In the genomic region with DNA sequence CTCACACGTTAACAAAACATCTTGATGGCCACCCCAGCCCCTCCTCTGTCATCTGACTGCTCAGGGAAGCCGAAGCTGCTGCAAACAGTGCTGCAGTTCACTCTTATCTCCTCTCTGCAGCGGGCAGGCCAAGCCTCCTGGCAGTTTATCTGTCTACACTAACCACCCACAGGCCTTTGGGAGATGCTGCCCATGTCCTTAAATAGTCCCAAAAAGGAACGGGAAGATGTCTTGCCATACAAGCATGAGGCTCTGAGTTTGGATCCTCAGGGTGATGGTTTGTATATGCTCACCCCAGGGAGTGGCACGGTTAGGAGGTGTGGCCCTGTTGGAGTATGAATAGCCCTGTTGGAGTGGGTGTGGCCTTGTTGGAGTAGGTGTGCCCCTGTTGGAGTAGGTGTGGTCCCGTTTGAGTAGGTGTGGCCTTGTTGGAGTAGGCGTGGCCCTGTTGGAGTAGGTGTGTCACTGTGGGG, we compare ENCODE assay signal across 13 mouse cellular contexts. TPM values are rescaled to one million over a fixed set of nuclear protein-coding genes. Genes with fewer than 3 reads are reported as not detected.
DNase-seq lines count a peak whose midpoint lies in the region; ATAC-seq and TF ChIP-seq lines count a peak whose summit lies in the region.
"Had no signal": no experiment of that assay in that cellular context is flagged by ENCODE, and none has a peak within 500 bp of the region (broad histone marks: within the 10 kb centered on the region; RNA-seq: fewer than 3 reads in every experiment).

No protein-coding gene starts in this region.

- WGBS in heart, embryonic 12.5 days, result 22% methylated on average over 7 of the region's 7 CpGs
- WGBS in intestine, embryonic 15.5 days, result 48% methylated on average over 7 of the region's 7 CpGs
- WGBS in forebrain, embryonic 15.5 days, result 72% methylated on average over 7 of the region's 7 CpGs

- H3K4me3 ChIP-seq in heart, embryonic 12.5 days, result no peak overlapping the region
- peak overlapping the region; percentile 30 to 36; a peak in 3 of 4 replicates for H3K4me3 ChIP-seq in MEL (ENCODE audit: control insufficient read depth in 1 of 2, insufficient read depth in 1 of 2, low read depth in 2 of 2, low read length in 2 of 2)
- H3K4me3 ChIP-seq in intestine, embryonic 15.5 days (replicated peaks), result no peak overlapping the region
- H3K4me3 ChIP-seq in forebrain, embryonic 15.5 days, result no peak overlapping the region
- H3K4me3 ChIP-seq: left cerebral cortex, adult 2 months; midbrain, embryonic 15.5 days had no signal

- no peaks in the 10 kb centered on the region; the same call in 1 of the 2 replicates for H3K27me3 ChIP-seq in heart, embryonic 12.5 days (replicated peaks)
- no peaks in the 10 kb centered on the region for H3K27me3 ChIP-seq in MEL (ENCODE audit: control insufficient read depth in 1 of 2, insufficient read depth in 2 of 2, low read length in 2 of 2)
- no peaks in the 10 kb centered on the region for H3K27me3 ChIP-seq in intestine, embryonic 15.5 days (replicated peaks)
- H3K27me3 ChIP-seq in forebrain, embryonic 15.5 days, result no peaks in the 10 kb centered on the region
- H3K27me3 ChIP-seq: midbrain, embryonic 15.5 days had no signal

- H3K4me1 ChIP-seq in heart, embryonic 12.5 days (replicated peaks), result peaks cover 8% of the 10 kb centered on the region
- peaks cover 15 to 19% of the 10 kb centered on the region in 2 experiments for H3K4me1 ChIP-seq in MEL (ENCODE audit: control insufficient read depth in 1 of 2, insufficient read depth in 2 of 2, low read length in 2 of 2)
- peaks cover 5% of the 10 kb centered on the region for H3K4me1 ChIP-seq in intestine, embryonic 15.5 days (replicated peaks)
- no peaks in the 10 kb centered on the region for H3K4me1 ChIP-seq in forebrain, embryonic 15.5 days
- H3K4me1 ChIP-seq: midbrain, embryonic 15.5 days had no signal

- DNase-seq in heart, adult 11 months, result no peak
- DNase-seq in MEL (ENCODE audit: low read depth, low spot score), result peak; percentile 96
- DNase-seq in ovary, postnatal 36 days (ENCODE audit: low spot score), result no peak
- no peak for DNase-seq in kidney, postnatal 10 days
- DNase-seq: cerebellum, adult 9-10 months; kidney, adult 18-20 months; thymus, adult 18-20 months had no signal

- no peak overlapping the region for H3K9ac ChIP-seq in heart, embryonic 12.5 days
- peak overlapping the region; percentile 40 for H3K9ac ChIP-seq in MEL (ENCODE audit: control insufficient read depth, low read depth, low read length, poor library complexity, severe bottlenecking)
- H3K9ac ChIP-seq in intestine, embryonic 15.5 days, result no peak overlapping the region
- H3K9ac ChIP-seq in forebrain, embryonic 15.5 days (replicated peaks), result no peak overlapping the region
- H3K9ac ChIP-seq: midbrain, embryonic 15.5 days had no signal

- TF ChIP-seq EP300 in MEL (IDR thresholded peaks at IDR 0.05; ENCODE audit: low read depth in 1 of 2, low read length in 2 of 2), result peak; percentile 99

- H3K4me2 ChIP-seq in heart, embryonic 12.5 days, result no peak overlapping the region
- H3K4me2 ChIP-seq in intestine, embryonic 15.5 days (replicated peaks), result no peak overlapping the region
- H3K4me2 ChIP-seq in forebrain, embryonic 15.5 days (replicated peaks), result no peak overlapping the region
- H3K4me2 ChIP-seq: midbrain, embryonic 15.5 days had no signal

- no peak for TF ChIP-seq CTCF in MEL (IDR thresholded peaks at IDR 0.05 in 2 of 3, conservative IDR thresholded peaks at IDR 0.05 in 1 of 3; ENCODE audit: control insufficient read depth in 1 of 3, insufficient read depth in 1 of 3, low read depth in 2 of 3, low read length in 3 of 3, poor library complexity in 1 of 3, severe bottlenecking in 1 of 3)

- TF ChIP-seq POLR2A in MEL (IDR thresholded peaks at IDR 0.05; ENCODE audit: control insufficient read depth in 1 of 2, insufficient read depth in 1 of 2, low read depth in 1 of 2, low read length in 2 of 2, poor library complexity in 1 of 2), result peak; percentile 21 to 40; a peak in 1 of 4 replicates

- TF ChIP-seq RAD21 in MEL (IDR thresholded peaks at IDR 0.05; ENCODE audit: low read depth, low read length), result no peak

- H3K27ac ChIP-seq in heart, embryonic 12.5 days (ENCODE audit: poor library complexity, severe bottlenecking), result peak overlapping the region; percentile 54
- peak overlapping the region; percentile 96 for H3K27ac ChIP-seq in MEL (ENCODE audit: control insufficient read depth, low read depth, low read length)
- H3K27ac ChIP-seq in intestine, embryonic 15.5 days, result no peak overlapping the region
- no peak overlapping the region for H3K27ac ChIP-seq in forebrain, embryonic 15.5 days (replicated peaks)
- H3K27ac ChIP-seq: left cerebral cortex, adult 2 months; midbrain, embryonic 15.5 days had no signal

- H3K79me2 ChIP-seq in MEL (ENCODE audit: control insufficient read depth, insufficient read depth, low read length, poor library complexity), result no peaks in the 10 kb centered on the region

- no peaks in the 10 kb centered on the region for H3K36me3 ChIP-seq in heart, embryonic 12.5 days
- peaks cover 0 to 24% of the 10 kb centered on the region in 2 experiments; a peak in 2 of 4 replicates for H3K36me3 ChIP-seq in MEL (ENCODE audit: control insufficient read depth in 1 of 2, insufficient read depth in 2 of 2, low read length in 2 of 2)
- H3K36me3 ChIP-seq in intestine, embryonic 15.5 days, result no peaks in the 10 kb centered on the region
- no peaks in the 10 kb centered on the region for H3K36me3 ChIP-seq in forebrain, embryonic 15.5 days
- H3K36me3 ChIP-seq: midbrain, embryonic 15.5 days had no signal

- H3K9me3 ChIP-seq in heart, embryonic 12.5 days (replicated peaks), result no peaks in the 10 kb centered on the region
- no peaks in the 10 kb centered on the region for H3K9me3 ChIP-seq in MEL (replicated peaks; ENCODE audit: insufficient read depth, low read length)
- no peaks in the 10 kb centered on the region for H3K9me3 ChIP-seq in intestine, embryonic 15.5 days
- no peaks in the 10 kb centered on the region for H3K9me3 ChIP-seq in forebrain, embryonic 15.5 days
- H3K9me3 ChIP-seq: midbrain, embryonic 15.5 days had no signal

- ATAC-seq in heart, embryonic 12.5 days (ENCODE audit: insufficient number of reproducible peaks, low FRiP score), result peak; percentile 97
- ATAC-seq in intestine, embryonic 15.5 days, result peak; percentile 88
- peak; percentile 97 for ATAC-seq in megakaryocyte-erythroid progenitor cell, adult 5-6 weeks (replicated peaks; ENCODE audit: low FRiP score, low TSS enrichment, poor library complexity, severe bottlenecking)
- ATAC-seq in forebrain, embryonic 15.5 days (replicated peaks), result no peak
- ATAC-seq: midbrain, embryonic 15.5 days had no signal

TF ChIP-seq in MEL, 35 proteins besides CTCF, POLR2A, EP300 and RAD21 (continues in another document):
- TF ChIP-seq ELF1 (IDR thresholded peaks at IDR 0.05; ENCODE audit: low read depth, low read length) (peak; percentile 12; the same call in 1 of the 2 replicates), MAFK (IDR thresholded peaks at IDR 0.05; ENCODE audit: borderline replicate concordance, low read depth, low read length) (no peak), E2F4 (IDR thresholded peaks at IDR 0.05; ENCODE audit: borderline replicate concordance, low read depth, low read length) (no peak), HCFC1 (IDR thresholded peaks at IDR 0.05; ENCODE audit: low read depth, low read length) (peak; percentile 63; the same call in 1 of the 2 replicates), TAL1 (IDR thresholded peaks at IDR 0.05; ENCODE audit: low read length) (peak; percentile 100), NRF1 (IDR thresholded peaks at IDR 0.05; ENCODE audit: insufficient read depth, low read depth, low read length, poor library complexity, severe bottlenecking) (no peak), POLR2AphosphoS2 (IDR thresholded peaks at IDR 0.05; ENCODE audit: low read length) (no peak), ZKSCAN1 (IDR thresholded peaks at IDR 0.05; ENCODE audit: low read depth, low read length) (no peak), USF1 (IDR thresholded peaks at IDR 0.05; ENCODE audit: low read depth, low read length) (peak; percentile 59), CHD1 (IDR thresholded peaks at IDR 0.05; ENCODE audit: low read depth, low read length) (no peak), MAX (IDR thresholded peaks at IDR 0.05; ENCODE audit: low read length) (peak; percentile 22; the same call in 1 of the 2 replicates), TCF12 (IDR thresholded peaks at IDR 0.05; ENCODE audit: low read depth, low read length) (peak; percentile 99), POLR2AphosphoS5 (IDR thresholded peaks at IDR 0.05; ENCODE audit: borderline replicate concordance, low read depth, low read length) (no peak), MEF2A (IDR thresholded peaks at IDR 0.05; ENCODE audit: extremely low read depth, insufficient replicate concordance, low read depth, low read length, poor library complexity, severe bottlenecking) (peak; percentile 89; the same call in 1 of the 2 replicates), BHLHE40 (IDR thresholded peaks at IDR 0.05; ENCODE audit: borderline replicate concordance, low read depth, low read length) (0 out of 2 replicates have a peak, but pooled peaks have one; percentile 56), SIN3A (IDR thresholded peaks at IDR 0.05; ENCODE audit: low read length) (peak; percentile 95), MYB (IDR thresholded peaks at IDR 0.05; ENCODE audit: low read depth, low read length) (peak; percentile 95)

RNA-seq across cellular contexts. Expression of gene Syf2, which starts 51.3 kb away (rescaled TPM):
- 55.7 and 61.9 TPM in 2 replicates for polyA plus RNA-seq in heart, embryonic 12.5 days (2016; fragmentation: Nextera tagmentation; extraction: Ambion mirVana)
- 94.1 and 103 TPM in 2 replicates for total RNA-seq in MEL (2012; rRNA removed)
- polyA plus RNA-seq in MEL (2012; ENCODE audit: insufficient read depth in 1 of 2, insufficient read length in 2 of 2, low read depth in 1 of 2, low replicate concordance in 2 of 2, missing spikeins in 1 of 2), result 100 to 1,000 TPM in 1 of 2 experiments, 10 to 100 TPM in 1; 94.6 to 165 TPM
- 60.0 and 63.7 TPM in 2 replicates for polyA plus RNA-seq in intestine, embryonic 15.5 days (2015; fragmentation: Nextera tagmentation; extraction: Ambion mirVana)
- total RNA-seq in megakaryocyte-erythroid progenitor cell, adult 5-6 weeks (2014; fragmentation: Nextera tagmentation), result 64.4 and 88.9 TPM in 2 replicates
- 208 and 338 TPM in 2 replicates for total RNA-seq in megakaryocyte-erythroid progenitor cell, adult 5-6 weeks (2017)
- polyA plus RNA-seq in forebrain, embryonic 15.5 days (2015; fragmentation: Nextera tagmentation; extraction: Ambion mirVana), result 75.1 and 77.3 TPM in 2 replicates

RNA-seq across cellular contexts. Expression of gene Rsrp1, which starts 58.6 kb away (rescaled TPM):
- 386 and 405 TPM in 2 replicates for polyA plus RNA-seq in heart, embryonic 12.5 days (2016; fragmentation: Nextera tagmentation; extraction: Ambion mirVana)
- total RNA-seq in MEL (2012; rRNA removed), result 58.1 and 59.5 TPM in 2 replicates
- 100 to 1,000 TPM in 1 of 2 experiments, not detected in 1; 110 TPM for polyA plus RNA-seq in MEL (2012; ENCODE audit: insufficient read depth in 1 of 2, insufficient read length in 2 of 2, low read depth in 1 of 2, low replicate concordance in 2 of 2, missing spikeins in 1 of 2)
- 450 and 479 TPM in 2 replicates for polyA plus RNA-seq in intestine, embryonic 15.5 days (2015; fragmentation: Nextera tagmentation; extraction: Ambion mirVana)
- 371 and 563 TPM in 2 replicates for total RNA-seq in megakaryocyte-erythroid progenitor cell, adult 5-6 weeks (2014; fragmentation: Nextera tagmentation)
- total RNA-seq in megakaryocyte-erythroid progenitor cell, adult 5-6 weeks (2017), result 122 and 226 TPM in 2 replicates
- polyA plus RNA-seq in forebrain, embryonic 15.5 days (2015; fragmentation: Nextera tagmentation; extraction: Ambion mirVana), result 555 and 574 TPM in 2 replicates

Comparison
In these comparisons a context has a peak if more than half of its experiments do, and no peak if none do; other contexts are left out.
1. H3K27ac ChIP-seq: peak in heart, embryonic 12.5 days (single experiment) and MEL (single experiment); none in intestine, embryonic 15.5 days (single experiment) and forebrain, embryonic 15.5 days (single experiment).
2. H3K4me3 ChIP-seq: peak in MEL (2 of 2); none in heart, embryonic 12.5 days (single experiment), intestine, embryonic 15.5 days (single experiment) and forebrain, embryonic 15.5 days (single experiment).